Mouse (Mus musculus) megakaryocyte, embryonic 14.5 days (primary cell): ENCODE data around the gene Kitl.

Experiments used
- FLI1 ChIP-seq: IDR thresholded peaks from 2 replicates; pipeline ENCODE4 v1.6.1; 2012; ENCODE audit warnings: low read length, inconsistent platforms, mixed read lengths
- GATA1 ChIP-seq: IDR thresholded peaks from 3 replicates; pipeline ENCODE4 v1.6.1; 2012; ENCODE audit warnings: mixed read lengths, low read length, inconsistent platforms, borderline replicate concordance

- TF ChIP-seq GATA1: no peak
- no peak for TF ChIP-seq FLI1
Observed at GRCm38 (mm10) chr10:100131657-100132056, 116.2 kb downstream of the Kitl start.
